Mouse (Mus musculus) right cerebral cortex, postnatal 25 days (tissue): ENCODE measurements around the gene Usmg5.

Experiments used
- DNase-seq: peaks from one replicate; pipeline ENCODE4 v3.0.0; 2022

Usmg5 gene

DNA sequence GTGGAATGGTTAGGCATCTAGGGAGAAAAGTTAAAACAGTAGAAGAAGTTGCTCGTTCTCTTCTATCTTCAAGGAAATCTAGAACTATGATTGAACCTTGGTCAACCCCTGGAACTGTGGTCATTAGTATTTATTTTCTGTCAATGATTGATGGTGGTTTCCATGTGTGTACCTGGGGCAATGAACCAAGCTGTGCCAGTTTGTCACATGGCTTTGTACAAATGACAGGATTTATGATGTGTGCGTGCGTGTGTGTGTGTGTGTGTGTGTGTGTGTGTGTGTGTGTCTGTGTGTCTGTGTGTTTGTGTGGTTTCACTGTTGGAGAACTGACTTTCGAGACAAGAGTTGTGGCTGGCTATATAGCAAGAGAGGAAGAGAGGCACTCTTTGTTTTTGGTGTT lies 37.0 kb downstream of the Usmg5 start:
- no peak for DNase-seq

DNA sequence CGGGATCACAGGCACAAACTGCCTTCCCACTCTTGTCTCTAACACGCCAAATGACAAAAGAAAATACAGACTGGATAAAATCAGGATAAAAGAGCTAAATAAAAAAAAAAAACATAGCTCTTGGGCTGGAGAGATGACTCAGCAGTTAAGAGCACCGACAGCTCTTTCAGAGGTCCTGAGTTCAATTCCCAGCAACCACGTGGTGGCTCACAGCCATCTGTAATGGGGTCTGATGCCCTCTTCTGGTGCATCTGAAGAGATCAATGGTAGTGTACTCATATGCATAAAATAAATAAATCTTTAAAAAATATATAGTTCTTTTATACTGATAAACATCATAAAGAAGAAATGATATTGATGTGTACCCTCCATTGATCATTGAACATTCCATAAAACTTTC lies 37.5 kb downstream of the Usmg5 start:
- no peak for DNase-seq

DNA sequence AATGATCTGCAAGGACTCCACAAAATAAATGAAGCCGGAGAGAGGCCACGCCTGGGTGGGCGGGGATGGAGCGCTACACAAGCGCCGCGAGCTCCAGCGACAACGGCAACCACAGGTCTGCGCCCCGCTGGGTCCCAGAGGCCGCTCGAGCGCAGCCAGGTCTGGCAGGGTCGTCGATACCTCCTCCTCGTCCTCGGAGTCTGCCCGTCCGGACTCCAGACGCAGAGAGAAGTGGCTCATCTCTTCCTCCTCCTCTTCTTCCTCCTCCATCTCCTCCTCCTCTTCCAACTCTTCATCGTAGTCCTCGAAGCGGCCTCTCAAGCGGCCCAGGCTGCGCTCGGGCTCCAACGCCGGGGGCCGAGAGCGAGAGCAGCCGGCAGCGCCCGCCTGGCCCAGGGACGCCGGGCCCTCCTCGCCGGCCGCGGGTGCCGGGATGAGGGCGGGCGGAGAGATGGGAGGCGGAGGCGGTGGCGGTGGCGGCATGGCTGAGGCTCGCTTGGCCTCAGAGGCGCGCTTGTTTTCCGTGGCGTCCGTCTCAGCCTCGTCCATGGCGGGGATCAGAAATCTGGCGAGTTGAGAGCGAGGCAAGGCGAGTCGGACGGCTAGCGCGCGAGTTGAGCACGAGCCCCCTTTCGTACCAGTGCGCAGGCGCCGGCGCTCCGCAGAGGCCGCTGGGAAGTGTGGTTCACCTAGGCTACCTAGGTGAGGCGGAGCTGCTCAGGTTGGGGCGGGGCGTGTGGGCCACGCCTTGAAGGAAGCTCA lies 40.0 kb downstream of the Usmg5 start, which contains the start of gene Pcgf6:
TSS of gene Pcgf6 (minus strand) at position 636 of the 762 bp plus-strand sequence.
- DNase-seq = peak; percentile 88

DNA sequence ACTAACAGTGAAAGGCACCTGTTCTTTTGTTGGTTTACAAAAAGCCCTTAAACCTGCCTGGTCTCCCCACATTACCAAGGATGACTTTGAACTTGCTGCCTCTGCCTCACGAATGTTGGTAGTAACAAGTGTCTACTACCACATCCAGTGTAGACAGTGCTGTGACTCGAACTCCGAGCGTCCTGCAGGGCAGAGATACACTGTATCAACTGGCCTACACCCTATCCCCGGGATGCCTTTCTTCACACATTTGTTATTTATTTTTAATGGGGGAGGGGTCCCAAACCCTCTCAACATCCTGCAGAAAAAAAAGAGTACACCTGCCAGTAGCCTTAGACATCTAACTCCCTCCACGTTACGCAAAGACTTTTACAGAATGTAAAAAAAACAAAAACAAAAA lies 40.6 kb downstream of the Usmg5 start:
- DNase-seq = no peak

DNA sequence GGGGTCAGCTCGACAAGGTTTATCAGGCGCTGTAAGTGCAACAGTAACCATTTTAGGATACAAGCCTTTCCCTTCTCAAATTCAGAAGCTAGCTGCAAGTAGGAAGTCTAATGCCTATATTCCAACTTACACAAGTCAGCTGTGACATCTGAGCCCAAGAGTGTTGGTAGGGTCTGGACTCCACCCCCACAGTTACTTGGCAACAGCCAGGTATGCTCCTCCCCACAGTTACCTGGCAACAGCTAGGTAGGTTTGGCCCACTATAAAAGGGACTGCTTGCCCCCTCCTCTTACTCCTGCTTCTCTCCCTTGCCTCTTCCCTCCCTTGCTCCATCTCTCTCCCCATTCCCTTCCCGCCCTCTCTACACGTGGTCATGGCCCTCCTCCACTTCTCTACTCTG lies 41.4 kb downstream of the Usmg5 start:
- DNase-seq = no peak

DNA sequence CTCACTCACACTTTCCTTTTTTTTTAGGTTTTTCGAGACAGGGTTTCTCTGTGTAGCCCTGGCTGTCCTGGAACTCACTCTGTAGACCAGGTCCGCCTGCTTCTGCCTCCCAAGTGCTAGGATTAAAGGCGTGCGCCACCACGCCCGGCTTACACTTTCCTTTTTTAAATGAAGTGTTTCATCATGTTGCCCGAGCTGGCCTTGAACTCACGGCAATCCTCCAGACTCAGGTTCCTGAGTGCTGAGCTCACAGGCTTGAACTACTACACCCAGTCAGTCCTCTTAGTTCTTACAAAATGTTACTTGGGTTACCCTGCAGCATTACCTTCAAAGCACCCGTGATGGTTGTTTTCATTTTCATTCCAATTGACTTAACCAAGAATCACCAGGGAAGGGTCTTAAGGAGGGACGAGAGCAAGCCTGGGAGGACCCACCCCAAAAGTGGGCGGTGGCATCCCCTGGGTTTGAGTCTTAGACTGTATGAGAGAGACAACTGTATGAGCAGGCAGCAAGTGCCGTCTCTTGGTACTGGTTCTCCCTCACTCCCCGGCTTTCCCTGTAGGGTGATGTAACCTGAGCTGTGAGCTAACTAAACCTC lies 43.1 kb downstream of the Usmg5 start:
- DNase-seq = no peak

DNA sequence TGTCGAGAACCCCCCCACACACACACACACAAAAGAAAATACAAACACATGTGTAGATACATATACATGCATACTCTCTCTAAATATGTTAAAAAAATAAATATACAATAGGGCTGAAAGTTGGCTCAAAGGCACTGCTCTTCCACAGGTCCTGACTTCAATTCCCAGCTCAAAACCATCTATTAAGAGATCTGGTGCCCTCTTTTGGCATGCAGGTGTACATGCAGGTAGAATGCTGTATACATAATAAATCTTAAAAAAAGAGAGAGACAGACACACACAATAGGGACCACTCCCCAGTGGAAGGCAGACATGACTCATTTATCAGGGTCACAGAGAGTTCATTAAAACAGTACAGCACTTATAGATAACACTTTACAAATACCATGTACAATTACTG lies 44.1 kb downstream of the Usmg5 start:
- no peak for DNase-seq

DNA sequence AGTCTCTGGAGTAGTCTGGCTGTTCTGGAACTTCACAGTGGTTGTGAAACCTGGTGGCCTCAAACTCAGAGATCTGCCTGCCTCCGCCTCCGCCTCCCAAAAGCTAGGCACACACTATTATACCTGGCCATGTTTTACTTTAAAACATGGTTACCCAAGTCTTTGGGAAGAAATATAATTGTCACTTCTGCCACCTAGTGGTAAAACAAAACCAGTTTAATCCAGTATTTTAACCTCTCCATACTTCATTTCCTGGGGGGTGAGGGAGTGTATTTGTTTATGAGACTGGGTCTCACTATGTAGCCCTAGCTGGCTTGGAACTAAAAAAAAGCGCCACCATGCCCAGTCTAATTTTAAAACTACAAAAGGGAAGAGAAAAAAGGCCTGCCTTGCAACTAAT lies 46.8 kb downstream of the Usmg5 start:
- no peak for DNase-seq

DNA sequence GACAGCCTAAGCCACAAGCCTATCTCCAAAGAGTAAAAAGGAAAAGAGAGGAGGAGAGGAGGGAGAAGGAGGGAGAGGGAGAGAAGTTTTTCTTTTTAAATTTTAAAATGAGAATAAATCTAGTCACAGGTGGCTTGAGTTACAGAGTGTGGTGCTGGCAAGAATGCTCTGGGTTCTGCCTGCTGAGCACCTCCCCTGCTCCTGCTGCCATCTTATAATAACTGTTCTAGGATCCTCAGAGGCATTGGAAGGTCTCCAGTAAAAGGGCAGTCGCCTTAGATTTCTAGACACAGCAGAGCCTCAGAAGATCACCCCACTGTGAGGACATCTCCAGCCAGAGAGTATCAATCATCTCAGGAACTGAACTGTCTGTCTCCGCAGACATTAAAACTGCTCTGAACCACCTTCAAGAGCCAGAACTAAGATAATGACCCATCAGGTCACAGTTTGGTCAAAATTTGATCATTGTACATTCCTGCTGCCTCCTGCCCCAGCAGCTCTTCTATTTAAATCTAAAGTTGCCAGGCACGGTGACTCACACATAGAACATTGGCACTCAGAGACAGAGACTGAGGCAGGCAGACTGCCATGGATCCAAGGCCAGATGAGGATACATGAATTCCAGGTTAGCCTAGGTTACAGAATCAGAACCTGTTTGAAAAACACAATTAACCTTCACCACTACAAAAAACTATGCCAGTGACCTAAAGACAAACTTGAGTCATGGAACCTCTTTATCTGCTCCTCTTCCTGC lies 49.5 kb downstream of the Usmg5 start:
- peak; percentile 22 for DNase-seq

DNA sequence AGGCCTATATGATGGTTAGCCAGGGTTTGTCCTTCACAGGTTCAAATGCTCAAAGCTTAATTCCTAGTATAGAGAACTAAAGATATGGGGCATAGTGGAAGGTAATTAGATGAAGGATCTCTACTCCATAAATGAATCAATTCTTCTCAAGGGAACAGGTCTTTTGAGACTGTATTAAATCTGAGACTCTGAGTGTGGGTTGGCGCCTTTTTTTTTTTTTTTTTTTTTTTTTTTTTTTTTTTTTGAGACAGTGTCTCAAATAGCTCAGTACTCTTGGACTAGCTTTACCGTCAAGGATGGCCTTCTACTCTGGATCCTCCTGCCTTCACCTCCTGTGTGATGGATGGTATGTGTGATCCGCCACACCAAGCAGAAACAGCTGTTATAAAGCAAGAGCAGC lies 53.9 kb downstream of the Usmg5 start:
- DNase-seq = no peak

DNA sequence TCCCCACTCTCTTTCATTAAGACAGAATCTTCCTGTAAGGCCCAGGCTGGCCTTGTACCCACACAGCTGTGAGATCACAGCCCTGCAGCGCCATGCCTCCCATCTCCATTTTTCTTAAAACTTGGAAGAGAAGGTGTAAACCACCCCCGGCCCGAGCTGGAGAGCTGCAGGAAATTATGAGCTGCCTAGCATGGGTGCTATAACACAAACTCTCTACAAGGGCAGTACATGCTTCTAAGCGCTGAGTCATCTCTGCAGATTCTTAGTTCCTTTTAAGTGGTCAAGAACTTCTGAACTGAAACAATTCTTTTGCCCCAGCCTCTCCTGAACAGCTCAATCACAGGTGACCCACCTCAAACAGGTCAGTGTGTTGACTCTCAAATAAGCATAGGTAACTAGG lies 55.5 kb downstream of the Usmg5 start:
- DNase-seq = no peak
